Mouse (Mus musculus) ovary, adult 18-20 months (tissue): Measurements from ENCODE around the gene Ptgs1.

ENCODE experiments used
- DNase-seq: peaks from one replicate; pipeline ENCODE4 v3.0.0; 2022; ENCODE audit warnings: low spot score, mixed read lengths

The Ptgs1 gene

DNA sequence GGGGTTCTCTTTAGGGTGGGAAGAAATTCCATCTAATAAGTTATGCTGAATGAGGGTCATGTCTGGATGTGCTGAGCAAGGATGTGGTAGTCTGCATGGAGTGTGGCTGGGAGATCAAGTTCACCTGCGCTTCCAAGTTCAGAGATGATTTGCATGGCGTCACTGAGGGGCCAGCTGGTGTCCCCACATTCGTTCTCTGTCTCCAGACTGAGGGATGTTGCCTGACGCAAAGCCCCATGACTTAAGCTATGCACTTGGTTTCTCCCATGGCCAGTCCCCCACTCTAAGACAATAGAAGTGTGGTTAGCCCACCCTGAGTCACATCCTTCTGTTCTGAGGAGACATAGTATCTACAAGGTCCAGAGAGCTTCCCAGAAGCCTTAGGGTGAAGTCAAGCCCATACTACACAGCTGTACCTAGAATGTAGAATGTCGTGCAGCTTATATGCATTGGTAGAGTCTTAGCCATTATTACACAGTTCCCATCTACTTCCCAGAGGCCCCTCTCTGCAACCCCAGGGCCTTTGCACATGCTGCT lies 15.0 kb upstream of the Ptgs1 start:
- DNase-seq = no peak

- DNase-seq = no peak
Observed at GRCm38 (mm10) chr2:36216546-36216945, 13.7 kb upstream of the Ptgs1 start.

DNA sequence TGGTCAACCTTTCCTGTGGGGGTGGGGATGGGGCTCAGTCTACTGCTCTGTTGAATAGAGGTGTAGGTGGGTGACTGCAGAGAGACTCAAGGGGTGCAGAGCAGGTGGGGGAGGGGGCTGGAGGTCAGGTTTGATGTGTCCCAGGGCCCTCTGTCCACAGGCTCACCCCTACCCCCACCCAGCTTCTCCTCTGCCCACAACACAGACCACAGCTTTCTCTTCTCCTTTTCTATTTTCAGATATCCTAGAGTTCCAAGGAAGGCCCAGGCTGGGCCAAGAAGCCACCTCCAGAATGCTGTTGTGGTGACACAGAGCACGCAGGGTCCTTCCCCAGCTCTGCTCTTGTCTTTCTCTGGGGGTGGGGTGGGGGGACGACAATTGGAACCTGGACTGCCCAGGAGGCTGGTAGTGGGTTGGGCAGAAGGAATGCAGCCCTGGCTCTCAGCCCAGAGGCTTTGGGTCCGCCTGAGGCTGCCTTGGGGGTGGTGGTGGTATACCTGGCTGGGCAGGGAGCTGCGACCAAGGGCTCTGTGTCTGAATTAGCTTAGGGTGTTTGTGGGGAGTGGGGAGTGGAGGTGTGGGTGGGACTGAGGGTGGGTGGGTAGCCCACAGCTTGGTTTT lies 13.2 kb upstream of the Ptgs1 start:
- DNase-seq = no peak

DNA sequence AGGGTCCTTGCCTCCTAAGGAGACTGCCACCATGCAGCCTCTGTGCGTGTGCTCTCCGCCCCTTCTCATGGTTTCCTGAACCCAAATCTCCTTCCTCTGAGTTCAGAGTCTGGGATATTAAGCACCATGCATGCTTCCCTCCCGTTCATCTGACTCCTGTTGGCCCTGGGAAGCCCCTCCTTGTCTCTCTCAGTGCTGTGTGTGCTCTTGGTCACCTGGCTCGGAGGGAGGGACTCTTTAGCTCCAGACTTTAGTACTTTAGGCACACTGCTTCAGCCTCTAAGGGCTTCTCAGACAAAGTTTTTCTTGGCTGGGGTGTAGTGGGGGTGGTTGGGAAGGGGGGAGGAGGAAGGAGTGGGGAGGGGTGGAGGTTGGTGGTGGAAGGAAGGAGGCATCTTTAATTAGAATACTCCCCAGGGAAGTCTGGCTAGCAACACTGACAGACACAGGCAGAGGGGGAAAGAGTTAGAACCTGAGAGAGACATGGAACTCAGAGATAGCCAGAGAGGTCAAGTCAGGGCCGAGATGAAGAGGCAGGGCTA lies 12.5 kb upstream of the Ptgs1 start:
- DNase-seq = no peak

GRCm38 (mm10) chr2:36220106-36220505 lies 10.1 kb upstream of the Ptgs1 start:
- DNase-seq = no peak

- DNase-seq = no peak
Observed at GRCm38 (mm10) chr2:36220891-36221290, 9.3 kb upstream of the Ptgs1 start.

DNA sequence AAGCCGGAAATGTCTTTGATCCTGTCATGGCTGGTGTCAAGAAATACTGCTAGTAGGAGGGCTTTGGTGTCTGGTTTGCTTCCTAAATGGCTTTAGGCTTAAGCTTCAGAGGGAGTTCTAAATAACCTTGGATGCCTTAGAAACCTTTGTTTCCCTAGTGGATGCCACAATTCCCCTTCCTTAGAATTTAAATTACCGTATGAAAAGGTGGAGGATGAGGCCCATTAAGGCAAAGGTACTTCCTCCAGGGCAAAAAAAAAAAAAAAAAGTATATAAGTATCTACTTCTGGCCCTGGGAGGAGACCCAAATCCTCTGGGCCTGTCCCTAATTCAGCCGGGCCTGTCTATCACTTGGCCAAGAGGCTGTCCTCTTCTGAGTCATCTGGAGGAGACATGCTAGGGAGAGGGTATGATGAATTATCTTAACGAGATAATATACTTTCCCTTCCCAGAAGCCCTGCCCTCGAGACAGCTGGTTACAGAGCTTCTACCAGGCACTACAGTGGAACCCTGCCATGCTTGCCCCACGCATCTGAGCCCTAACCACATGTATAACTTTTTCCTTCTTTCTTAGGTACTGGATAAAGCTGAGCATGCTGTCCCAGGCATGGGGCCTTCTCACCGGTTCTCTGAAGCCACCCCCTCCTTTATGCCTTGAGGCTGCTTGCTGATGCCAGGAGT lies 7.9 kb upstream of the Ptgs1 start:
- DNase-seq = no peak

- no peak for DNase-seq
Observed at GRCm38 (mm10) chr2:36223436-36223835, 6.8 kb upstream of the Ptgs1 start.

DNA sequence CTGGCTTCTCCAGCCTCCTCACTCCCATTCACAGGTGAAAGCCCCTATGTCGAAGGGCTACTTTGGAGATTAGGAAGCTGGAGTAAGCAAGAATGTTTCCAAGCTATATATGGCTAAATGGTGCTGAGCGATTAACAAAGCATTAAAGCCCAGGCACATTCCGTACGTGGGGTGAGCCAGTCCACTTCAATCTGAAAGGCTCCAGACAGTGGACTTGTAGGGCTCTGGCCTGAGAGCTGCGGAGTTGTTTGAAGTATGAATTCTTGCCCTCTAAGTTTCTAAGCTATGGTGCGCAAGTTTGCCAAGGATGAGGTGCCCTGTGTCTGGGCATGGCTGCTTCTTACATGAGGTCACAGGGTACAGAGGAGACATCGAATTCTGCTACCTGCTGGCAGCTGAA lies 6.1 kb upstream of the Ptgs1 start:
- DNase-seq = no peak

GRCm38 (mm10) chr2:36224599-36224998 lies 5.6 kb upstream of the Ptgs1 start:
- DNase-seq = no peak

DNA sequence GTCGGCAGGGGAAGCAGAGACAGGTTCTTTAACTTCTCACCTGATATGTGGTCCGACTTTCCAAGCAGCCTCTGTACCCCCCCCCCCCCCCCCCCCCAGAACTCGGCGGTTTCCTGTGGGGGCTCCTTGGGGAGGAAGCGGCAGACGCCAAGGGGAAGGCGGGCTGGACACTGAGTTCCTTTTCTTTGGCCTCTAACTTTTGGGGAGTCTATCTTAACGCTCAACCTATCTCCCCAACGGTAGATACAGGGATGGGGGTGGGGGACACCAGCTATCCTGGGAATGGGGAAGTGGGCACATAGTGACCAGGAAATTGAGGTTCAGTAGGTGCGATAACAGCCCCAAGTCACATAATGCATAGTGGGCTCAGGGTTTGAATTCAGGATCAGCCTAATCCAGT lies 741 bp downstream of the Ptgs1 start:
- DNase-seq = no peak

DNA sequence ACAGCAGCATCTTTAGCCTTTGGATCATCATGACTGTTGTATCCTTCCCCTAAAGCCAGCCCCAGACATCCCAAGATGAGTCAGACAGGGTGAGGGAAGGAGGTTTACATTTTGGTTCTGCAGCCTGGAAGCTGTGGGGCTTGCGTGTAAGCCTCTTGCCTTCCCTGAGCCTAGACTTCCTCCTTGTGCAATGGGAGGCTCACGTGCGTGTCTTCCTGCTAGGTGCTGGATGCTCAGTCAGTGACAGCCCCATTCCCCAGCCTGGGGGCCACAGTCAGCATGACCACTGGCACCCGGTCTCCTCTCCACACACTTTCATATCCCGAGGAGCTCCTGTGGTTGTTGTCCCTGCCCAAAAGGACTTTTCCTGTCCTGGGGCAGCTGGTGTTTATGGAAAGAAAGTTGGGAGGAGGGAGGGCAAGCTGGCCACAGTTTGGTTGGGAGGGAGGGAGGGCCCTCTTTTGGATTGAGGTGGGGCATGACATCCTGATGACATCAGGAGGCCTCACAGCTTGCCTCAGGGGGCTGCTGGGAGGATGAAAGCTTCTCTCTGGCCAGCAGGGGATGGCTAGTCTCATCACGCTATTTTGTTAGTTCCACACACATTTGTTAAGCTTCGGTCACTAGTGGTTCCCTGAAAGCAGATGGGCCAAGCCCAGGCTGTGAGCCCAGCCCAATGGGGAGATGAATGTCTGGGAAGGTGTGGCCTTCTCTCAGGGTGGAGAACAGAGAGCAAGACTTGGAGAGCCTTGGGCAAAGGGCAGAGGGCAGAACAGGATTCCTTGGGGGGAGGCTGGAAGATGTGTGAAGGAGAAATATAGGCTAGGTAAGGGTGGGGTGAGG lies 4.5 kb downstream of the Ptgs1 start:
- DNase-seq = no peak

DNA sequence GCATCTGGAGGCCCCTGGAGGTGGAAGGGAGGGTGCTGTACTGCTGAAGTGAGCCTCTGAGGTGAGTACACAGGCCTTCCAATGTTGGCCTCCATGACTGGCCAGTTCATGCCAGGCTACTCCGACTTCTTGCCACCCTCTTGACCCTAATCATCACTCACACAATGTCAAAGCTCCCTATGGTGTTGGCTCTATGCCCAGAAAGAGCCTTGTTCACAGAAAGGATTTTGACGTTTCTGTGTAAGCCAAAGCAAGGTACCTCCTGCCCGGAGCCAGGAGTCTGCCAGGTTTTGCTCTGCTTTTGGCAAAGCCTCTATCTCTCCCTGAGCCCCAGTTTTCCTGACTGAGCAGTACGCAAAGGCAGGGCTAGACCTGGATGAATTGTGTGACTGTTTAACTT lies 5.7 kb downstream of the Ptgs1 start:
- DNase-seq = peak; percentile 25

- no peak for DNase-seq
Observed at GRCm38 (mm10) chr2:36236889-36237288, 6.7 kb downstream of the Ptgs1 start.

- no peak for DNase-seq
Observed at GRCm38 (mm10) chr2:36237557-36237956, 7.3 kb downstream of the Ptgs1 start.

DNA sequence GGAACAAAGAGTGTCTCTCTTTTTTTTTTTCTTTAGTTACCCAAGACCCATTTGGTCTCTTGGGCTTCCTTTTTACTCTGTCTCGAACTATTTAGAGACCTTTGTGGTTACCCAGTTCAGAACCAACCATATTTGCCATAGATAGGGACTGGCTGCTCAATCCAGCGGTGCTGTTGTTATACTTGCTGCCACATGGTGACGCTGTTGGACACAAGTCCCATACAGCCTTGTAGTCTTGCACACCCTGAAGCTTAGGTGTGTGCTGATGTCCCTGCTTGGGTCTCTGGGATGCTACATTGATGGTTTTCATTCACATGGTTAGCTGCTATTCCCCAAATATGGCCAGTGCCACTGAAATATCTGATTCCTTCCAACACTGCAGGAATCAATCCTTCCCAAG lies 8.2 kb downstream of the Ptgs1 start:
- DNase-seq = no peak

DNA sequence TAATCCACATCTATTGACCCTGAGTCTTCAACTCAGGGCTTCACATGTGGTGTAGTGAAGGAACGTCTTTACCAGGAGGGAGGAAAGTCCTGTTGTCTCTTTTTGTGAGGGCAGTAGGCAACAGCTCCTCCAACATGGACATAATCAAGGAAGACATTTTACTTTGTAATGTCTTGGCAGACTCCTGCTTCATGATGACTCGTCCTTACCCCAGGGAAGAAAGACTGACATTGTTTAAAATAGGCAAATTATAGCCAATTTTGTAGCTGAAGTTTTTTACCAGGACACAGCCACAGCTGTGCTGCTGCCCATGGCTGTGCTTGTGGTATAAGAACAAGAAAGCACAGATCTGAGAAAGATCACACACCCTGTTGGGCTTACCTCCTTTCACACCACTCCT lies 8.7 kb downstream of the Ptgs1 start:
- DNase-seq = no peak

GRCm38 (mm10) chr2:36242514-36242913 lies 12.3 kb downstream of the Ptgs1 start:
- no peak for DNase-seq

DNA sequence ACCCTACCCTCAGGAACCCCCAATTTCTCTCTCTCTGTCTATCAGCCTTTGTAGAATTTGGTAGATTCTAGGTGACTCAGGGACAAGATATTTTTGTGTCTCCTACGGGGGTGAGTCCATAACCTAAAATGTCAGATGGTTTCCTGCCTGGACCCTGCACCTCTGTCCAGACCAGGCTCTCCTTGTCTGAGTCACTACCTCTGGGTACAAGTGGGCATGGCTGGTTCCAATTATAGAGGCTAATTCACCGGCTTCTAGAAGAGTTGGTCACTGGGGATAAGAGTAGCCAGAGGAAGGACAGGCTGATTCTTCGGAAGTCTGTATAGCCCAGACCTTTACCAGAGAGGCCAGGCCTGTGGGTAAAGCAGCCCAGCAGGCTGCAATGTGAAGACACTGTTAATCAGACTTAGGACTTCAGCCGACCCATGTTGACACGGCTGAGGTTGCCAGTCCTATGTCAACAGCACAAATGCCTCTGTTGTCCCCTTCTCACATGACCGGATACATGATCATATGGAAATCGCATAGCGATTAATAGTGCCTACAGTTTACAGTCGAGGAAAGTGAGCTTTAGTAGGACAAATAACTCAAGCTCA lies 13.2 kb downstream of the Ptgs1 start:
- DNase-seq = no peak

GRCm38 (mm10) chr2:36243892-36244309 lies 13.7 kb downstream of the Ptgs1 start:
- DNase-seq = no peak

DNA sequence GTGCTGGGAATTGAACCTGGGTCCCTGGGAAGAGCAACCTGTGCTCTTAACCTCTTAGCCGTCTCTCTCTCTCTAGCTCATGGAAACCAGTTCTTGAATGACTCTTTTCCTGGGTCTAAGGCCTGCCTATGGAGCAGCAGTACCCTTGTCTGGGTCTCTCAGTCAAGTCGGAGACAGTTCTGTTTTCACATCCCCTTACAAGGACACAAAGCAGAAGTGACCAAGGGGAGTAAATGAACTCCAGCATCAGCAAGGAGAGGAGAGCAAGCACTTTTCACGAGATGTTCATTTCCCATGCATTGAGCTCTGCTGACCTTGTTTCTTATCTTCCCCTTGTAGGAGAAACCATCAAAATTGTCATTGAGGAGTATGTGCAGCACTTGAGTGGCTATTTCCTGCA lies 14.5 kb downstream of the Ptgs1 start:
- no peak for DNase-seq

- DNase-seq = no peak
Observed at GRCm38 (mm10) chr2:36247964-36248363, 17.7 kb downstream of the Ptgs1 start.
